Mouse (Mus musculus) erythroid progenitor cell, adult 5-6 weeks (primary cell): ENCODE data around the gene Btnl10. TPM values are rescaled to one million over a fixed set of nuclear protein-coding genes. Genes with fewer than 3 reads are reported as not detected.
A peak's percentile ranks its signal among the peaks of the same experiment; 100 is the strongest.
"Not testable (repeated sequence)": the region's sequence is repeated elsewhere in the genome, so short reads cannot be mapped to it uniquely, and the experiment has no call there.

Experiments
- ATAC-seq: replicated peaks from 2 replicates; pipeline ENCODE4 v1.8.0; 2016; ENCODE audit warnings: moderate number of reproducible peaks, mild to moderate bottlenecking, moderate TSS enrichment, inconsistent platforms; ENCODE audit not compliant: poor library complexity, low FRiP score, severe bottlenecking
- total RNA-seq, 2 experiments: library from RNA; stranded (forward) in 1 of 2; stranded (reverse) in 1 of 2; fragments of 150-400 nt in 1 of 2; fragments of 186-747, 209-891 nt in 1 of 2; gene quantifications; 2 replicates each; pipeline versions ENCODE4 v1.2.3 to v1.2.4; 2015 to 2017; ENCODE audit warnings: low replicate concordance in 2 of 2

The Btnl10 gene
- total RNA-seq, 2 experiments from 2014 or later: 407 to 553 TPM

DNA sequence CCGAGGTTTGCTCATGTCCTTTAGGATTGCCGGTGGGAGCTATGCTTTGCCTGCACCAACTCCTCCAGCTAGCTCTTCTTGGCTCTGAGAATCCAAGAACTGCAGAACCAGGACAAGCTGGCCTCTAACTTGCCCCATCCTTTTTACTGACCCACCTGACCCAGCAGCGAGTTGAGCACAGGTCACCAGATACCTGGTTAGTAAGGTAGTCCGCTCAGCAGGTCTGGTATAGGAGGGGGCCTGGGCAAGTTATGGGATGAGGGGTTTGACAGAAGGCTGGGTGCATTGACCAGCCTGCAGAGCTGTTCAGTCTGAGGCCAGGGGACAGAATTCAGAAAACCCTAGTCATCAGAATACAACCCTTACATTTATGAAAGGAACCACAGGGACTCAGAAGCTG lies 11.3 kb downstream of the Btnl10 start:
- ATAC-seq: no peak

DNA sequence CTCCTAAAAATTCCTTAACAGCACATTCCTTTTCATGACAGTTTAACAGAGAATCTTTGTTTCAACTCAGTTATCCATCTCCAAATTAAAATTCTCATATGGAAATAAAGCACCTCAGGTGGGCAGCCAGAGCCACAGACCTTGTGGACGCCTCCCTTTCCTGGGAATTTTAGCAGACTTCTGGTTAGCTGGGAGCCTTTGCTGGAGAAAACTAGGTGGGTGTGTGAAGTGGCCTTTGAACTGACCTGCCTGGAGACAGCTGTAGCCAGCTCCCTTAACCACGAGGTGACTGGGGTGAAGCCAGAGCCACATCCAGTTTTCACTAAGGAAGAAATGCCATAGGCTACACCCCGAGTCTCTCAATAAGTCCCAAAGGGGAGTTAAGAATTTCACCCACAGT lies 11.9 kb downstream of the Btnl10 start:
- no peak for ATAC-seq

DNA sequence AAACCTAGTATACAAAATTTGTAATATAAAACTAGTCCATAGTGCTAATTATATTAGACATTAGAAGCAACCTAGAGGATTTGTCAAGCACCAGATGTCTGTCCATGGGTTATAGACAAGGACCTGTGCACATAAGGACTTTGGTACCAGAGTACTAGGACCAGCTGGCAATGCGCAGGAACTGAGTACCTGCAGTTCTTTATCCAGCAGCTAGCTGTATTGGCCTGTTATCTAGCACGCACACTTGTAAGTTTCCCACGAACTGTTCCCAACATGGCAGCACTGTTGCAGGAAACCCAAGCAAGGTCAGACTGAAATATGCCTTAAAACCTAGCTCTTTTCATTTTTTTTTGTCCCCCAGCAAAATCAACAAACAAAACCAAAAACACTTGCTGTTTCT lies 12.5 kb downstream of the Btnl10 start:
- ATAC-seq: peak; percentile 53

DNA sequence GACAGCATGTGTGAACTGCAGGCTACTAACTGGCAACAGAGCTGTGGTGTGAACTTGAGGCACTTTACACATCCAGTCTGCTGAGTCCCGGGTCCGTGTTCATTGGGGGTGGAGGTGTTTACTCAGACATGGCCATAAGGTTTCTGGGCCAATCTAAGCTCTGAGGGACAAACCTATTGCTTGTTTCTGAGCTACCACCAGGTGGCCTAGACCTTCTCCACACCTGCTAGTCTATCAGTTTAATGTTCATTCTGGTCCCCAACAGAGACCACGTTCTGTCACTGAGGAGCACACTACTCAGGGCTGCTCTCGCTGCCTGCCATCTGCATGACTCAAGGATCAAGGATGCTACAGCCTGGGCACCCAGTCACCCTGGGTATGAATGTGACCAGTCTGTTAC lies 13.9 kb downstream of the Btnl10 start:
- ATAC-seq: no peak

GRCm38 (mm10) chr11:58937909-58938308 lies 20.2 kb downstream of the Btnl10 start:
- ATAC-seq: peak; percentile 53

DNA sequence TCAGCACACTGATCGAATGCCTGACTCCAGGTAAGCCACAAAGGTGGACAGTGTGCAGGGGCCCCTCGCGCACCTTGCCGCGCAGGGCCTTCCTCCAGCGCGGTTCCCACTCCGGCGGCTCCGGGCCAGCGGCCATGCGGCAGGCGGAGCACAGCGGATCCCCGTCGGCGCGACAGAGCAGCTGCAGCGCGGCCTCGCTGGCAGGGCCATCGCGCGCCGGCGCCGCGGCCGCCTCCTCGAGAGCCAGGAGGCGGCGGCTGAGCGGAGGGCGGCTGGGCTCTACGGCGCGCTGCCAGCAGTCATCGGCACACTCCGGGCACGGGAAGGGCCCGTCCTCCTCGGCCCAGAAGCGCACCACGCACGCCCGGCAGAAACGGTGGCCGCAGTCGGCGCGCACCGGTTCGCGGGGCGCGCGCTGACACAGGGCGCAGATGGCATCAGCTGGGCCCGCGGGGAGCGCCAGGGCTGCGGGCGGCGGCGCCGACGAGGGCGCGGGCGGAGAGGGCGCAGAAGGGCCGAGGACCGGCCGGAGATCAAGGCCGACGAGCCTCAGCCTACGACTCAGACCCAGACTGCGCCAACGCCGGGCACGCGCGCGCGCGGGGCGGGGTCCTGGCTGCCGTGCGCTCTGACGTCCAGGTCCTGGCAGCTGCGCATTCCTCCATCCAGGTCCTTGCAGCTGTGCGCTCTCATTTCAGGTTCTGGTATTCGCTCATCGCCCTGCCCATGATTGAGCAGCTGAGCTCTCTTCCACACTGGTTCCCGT lies 20.8 kb downstream of the Btnl10 start, which contains the start of gene Rnf187:
TSS of gene Rnf187 (minus strand) at position 595 of the 766 bp plus-strand sequence.
- peak; percentile 91 for ATAC-seq

GRCm38 (mm10) chr11:58939088-58939439 lies 21.4 kb downstream of the Btnl10 start:
- ATAC-seq: no peak

- no peak for ATAC-seq
Measured at GRCm38 (mm10) chr11:58944136-58944535, 26.4 kb downstream of the Btnl10 start.

GRCm38 (mm10) chr11:58947306-58947705 lies 29.6 kb downstream of the Btnl10 start:
- no peak for ATAC-seq

- peak; percentile 74 for ATAC-seq
Measured at GRCm38 (mm10) chr11:58947798-58948528, 30.3 kb downstream of the Btnl10 start.

DNA sequence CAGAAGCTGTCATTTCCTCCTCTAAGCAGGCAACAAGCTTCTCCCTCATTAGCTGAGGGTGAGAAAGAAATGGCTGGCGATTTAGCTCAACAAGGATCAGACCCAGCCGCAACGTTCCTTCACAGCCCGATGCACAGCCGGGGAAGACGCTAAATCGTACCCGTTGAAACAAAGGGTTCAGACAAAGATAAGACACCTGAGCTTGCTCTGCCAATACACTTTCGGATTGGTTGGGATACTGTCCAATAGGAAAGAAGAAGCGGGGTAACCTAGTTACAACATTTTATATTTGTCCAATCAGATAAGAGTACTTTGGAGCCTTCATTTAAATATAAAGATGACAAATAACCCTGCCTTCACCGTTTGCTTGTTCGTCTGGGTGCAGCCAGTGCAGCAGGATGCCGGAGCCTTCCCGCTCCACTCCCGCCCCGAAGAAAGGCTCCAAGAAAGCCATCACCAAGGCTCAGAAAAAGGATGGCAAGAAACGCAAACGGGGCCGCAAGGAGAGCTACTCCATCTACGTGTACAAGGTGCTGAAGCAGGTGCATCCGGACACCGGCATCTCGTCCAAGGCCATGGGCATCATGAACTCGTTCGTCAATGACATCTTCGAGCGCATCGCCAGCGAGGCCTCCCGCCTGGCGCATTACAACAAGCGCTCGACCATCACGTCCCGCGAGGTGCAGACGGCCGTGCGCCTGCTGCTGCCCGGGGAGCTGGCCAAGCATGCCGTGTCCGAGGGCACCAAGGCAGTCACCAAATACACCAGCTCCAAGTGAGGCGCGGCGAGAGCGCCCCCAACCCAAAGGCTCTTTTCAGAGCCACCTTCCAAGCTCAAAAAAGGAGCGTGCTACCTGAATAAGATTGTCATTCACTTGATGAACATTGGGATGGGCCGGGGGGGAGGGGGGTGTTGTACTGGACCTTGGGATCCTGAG lies 31.1 kb downstream of the Btnl10 start, which contains the start of gene Hist3h2ba:
TSS of gene Hist3h2ba (plus strand) at position 379 of the 938 bp plus-strand sequence.
- peak; percentile 75 for ATAC-seq

GRCm38 (mm10) chr11:58949480-58950431 lies 32.0 kb downstream of the Btnl10 start:
- no peak for ATAC-seq

DNA sequence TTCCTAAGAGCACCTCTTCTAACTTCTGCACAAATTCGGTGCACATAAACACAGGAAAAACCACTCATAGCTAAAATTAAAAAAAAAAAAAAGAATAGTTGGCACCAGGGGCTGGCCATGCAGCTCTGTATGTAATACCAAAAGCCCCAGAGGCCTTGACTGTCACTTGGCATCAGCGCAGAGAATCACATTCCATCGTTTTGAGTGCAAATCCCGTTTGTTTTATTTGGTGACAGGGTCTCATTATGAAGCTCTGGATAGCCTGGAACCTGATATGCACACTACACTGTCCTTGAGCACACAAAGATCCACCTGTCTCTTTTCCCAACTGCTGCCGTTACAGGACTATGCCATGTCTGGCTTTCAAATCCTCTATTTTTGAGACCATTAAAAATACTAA lies 33.5 kb downstream of the Btnl10 start:
- ATAC-seq: no peak

DNA sequence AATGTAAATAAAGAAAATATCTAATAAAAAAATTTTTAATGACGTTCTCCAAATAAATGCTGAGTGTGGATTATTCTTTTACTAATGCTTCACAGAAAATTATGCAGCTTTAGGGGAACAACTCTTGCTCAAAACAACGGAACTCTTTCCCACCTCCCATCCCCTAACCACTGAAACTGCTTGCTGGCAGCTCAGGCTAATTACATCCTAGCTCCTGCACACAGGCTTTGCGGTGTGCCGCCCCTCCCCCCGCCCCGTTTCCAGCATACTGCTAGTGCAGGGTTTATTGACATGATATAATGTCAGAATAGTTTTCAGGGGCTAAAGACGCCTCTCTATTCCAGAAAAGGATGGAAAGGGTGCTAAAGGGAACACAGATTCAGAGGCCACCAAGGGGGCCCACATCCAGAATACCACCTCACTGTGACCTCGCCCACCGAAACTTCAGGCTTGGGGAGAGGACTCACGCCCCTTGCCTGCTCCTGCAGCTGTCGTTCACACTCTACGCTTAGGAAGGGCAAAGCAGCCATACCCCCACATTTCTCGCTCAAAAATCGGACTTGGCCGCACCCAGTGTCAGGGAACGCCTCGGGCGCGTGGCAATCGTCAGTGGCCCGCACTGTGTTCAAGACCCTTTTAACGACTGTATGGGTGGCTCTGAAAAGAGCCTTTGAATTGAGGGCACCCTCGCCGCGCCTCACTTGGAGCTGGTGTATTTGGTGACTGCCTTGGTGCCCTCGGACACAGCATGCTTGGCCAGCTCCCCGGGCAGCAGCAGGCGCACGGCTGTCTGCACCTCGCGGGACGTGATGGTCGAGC lies 35.9 kb downstream of the Btnl10 start:
- ATAC-seq: peak; percentile 16

GRCm38 (mm10) chr11:58954170-58954419 lies 36.4 kb downstream of the Btnl10 start:
- ATAC-seq: not testable (repeated sequence)

GRCm38 (mm10) chr11:58954420-58955142 lies 36.9 kb downstream of the Btnl10 start, which contains the start of the genes Hist3h2a and Trim17:
Hist3h2a (plus strand) TSS chr11:58954685.
Trim17 (plus strand) TSS chr11:58954685.
- ATAC-seq: peak; percentile 72

DNA sequence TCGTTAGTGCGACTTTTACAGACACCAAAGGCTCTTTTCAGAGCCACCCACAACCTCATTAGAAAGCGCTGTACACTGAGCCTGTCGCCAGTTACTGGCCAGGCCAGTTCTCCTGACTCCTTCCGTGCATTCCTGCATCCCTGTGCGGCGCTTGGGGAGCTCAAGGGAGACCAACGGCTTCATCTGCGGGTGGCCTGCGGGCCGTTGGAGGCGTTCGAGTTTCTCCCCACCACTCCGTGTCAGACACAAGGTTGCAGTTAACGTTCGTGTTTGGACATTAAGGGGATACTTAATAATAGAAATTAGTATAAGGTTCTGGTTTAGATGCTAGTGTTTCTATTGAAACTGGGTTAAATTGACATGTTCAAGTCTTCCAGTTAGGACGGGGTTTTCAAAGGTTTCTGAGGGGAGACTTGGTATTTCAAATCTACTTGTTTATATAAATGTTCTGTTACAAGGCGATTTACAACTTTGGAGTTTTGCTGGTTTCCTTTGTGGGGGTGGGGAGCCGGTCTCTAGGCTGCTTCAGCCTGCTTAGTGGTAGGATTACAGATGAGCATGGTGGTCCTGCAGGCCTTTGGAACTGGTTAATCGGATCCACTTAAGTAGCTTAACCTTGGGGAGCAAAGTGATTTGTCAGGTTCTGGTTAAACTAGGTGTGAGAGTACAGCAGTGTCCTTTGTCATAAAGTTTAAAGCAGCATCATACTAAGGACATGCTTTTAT lies 37.6 kb downstream of the Btnl10 start:
- peak; percentile 3; the same call in 1 of the 2 replicates for ATAC-seq
